Mouse (Mus musculus): Measurements from ENCODE around the gene Ccdc9b.
A peak's percentile ranks its signal among the peaks of the same experiment; 100 is the strongest.

Ccdc9b gene

GRCm38 (mm10) chr2:118745915-118746901 is 16.3 kb downstream of the Ccdc9b start:
- DNase-seq, result peak; percentile 25 to 57

- peak; percentile 92 to 94 for DNase-seq
These were observed 17.1 kb downstream of the Ccdc9b start, which contains the start of gene Inafm2 for GRCm38 (mm10) chr2:118745232-118745884. TSS of gene Inafm2 (plus strand) at chr2:118745758.

- DNase-seq, result no peak
These were observed 17.8 kb downstream of the Ccdc9b start for GRCm38 (mm10) chr2:118744621-118745020.

GRCm38 (mm10) chr2:118743261-118743943 is 19.1 kb downstream of the Ccdc9b start:
- peak; percentile 48 to 68 for DNase-seq

- peak in 1 of 2 experiments; percentile 0 for DNase-seq
These were observed 21.3 kb downstream of the Ccdc9b start for GRCm38 (mm10) chr2:118741183-118741582.

GRCm38 (mm10) chr2:118740341-118740740 is 22.1 kb downstream of the Ccdc9b start:
- no peak for DNase-seq

GRCm38 (mm10) chr2:118733341-118733740 is 29.1 kb downstream of the Ccdc9b start:
- DNase-seq, result no peak

- DNase-seq, result no peak
These were observed 30.5 kb downstream of the Ccdc9b start for GRCm38 (mm10) chr2:118731981-118732380.

GRCm38 (mm10) chr2:118730622-118730915 is 31.9 kb downstream of the Ccdc9b start:
- DNase-seq, result peak; percentile 71 to 89

GRCm38 (mm10) chr2:118729816-118730621 is 32.4 kb downstream of the Ccdc9b start:
- DNase-seq, result peak in 1 of 2 experiments; percentile 18

GRCm38 (mm10) chr2:118729194-118729593 is 33.3 kb downstream of the Ccdc9b start:
- no peak for DNase-seq

- DNase-seq, result peak in 1 of 2 experiments; percentile 47
These were observed 34.1 kb downstream of the Ccdc9b start, which contains the start of gene Plcb2 for GRCm38 (mm10) chr2:118728337-118728736. TSS of gene Plcb2 (minus strand) at chr2:118728438.

- DNase-seq, result no peak
These were observed 34.5 kb downstream of the Ccdc9b start for GRCm38 (mm10) chr2:118727911-118728310.

GRCm38 (mm10) chr2:118726873-118727272 is 35.6 kb downstream of the Ccdc9b start:
- no peak for DNase-seq

GRCm38 (mm10) chr2:118725511-118725910 is 37.0 kb downstream of the Ccdc9b start:
- DNase-seq, result peak; percentile 37 to 67

GRCm38 (mm10) chr2:118723693-118724486 is 38.6 kb downstream of the Ccdc9b start:
- peak in 1 of 2 experiments; percentile 0 for DNase-seq

GRCm38 (mm10) chr2:118716677-118717076 is 45.8 kb downstream of the Ccdc9b start:
- DNase-seq, result peak in 1 of 2 experiments; percentile 0

- DNase-seq, result no peak
These were observed 48.2 kb downstream of the Ccdc9b start for GRCm38 (mm10) chr2:118714230-118714629.

GRCm38 (mm10) chr2:118713631-118714030 is 48.8 kb downstream of the Ccdc9b start:
- DNase-seq, result no peak

- DNase-seq, result peak in 1 of 2 experiments; percentile 77
These were observed 51.4 kb downstream of the Ccdc9b start for GRCm38 (mm10) chr2:118711038-118711494.

GRCm38 (mm10) chr2:118709655-118710221 is 52.7 kb downstream of the Ccdc9b start:
- DNase-seq, result no peak

Data from kidney, postnatal 36 days (tissue).